Mouse (Mus musculus): Measurements from ENCODE around the gene Wdr82. TPM values are rescaled to one million over a fixed set of nuclear protein-coding genes. Genes with fewer than 3 reads are reported as not detected.

Gene Wdr82
- 10 to 100 TPM; 72.2 to 81.4 TPM for total RNA-seq (2021)

- DNase-seq, result peak; percentile 92 to 94
- intact Hi-C loops (cut with DNase I), result loop anchor here (5.0 kb wide), 2 partner anchors 42 to 262 kb away; no protein-coding TSS in a partner anchor
These were observed at the start of gene Wdr82 for GRCm38 (mm10) chr9:106170556-106171345. Gene Wdr82 (plus strand): TSS chr9:106170928.

- DNase-seq, result peak; percentile 28 to 33
- intact Hi-C loops (cut with DNase I), result no loop called here
These were observed 47.1 kb upstream of the Wdr82 start for GRCm38 (mm10) chr9:106123599-106123998.

GRCm38 (mm10) chr9:106126786-106127251 is 43.9 kb upstream of the Wdr82 start:
- intact Hi-C loops (cut with DNase I), result no loop called here

GRCm38 (mm10) chr9:106129072-106129471 is 41.7 kb upstream of the Wdr82 start:
- DNase-seq, result no peak
- intact Hi-C loops (cut with DNase I), result no loop called here

More at GRCm38 (mm10) chr9:106126786-106127251, 43.9 kb upstream of the Wdr82 start:
- DNase-seq, result no peak

GRCm38 (mm10) chr9:106130250-106130649 is 40.5 kb upstream of the Wdr82 start:
- no peak for DNase-seq
- intact Hi-C loops (cut with DNase I), result no loop called here

- intact Hi-C loops (cut with DNase I), result no loop called here
- DNase-seq, result no peak
These were observed 33.0 kb upstream of the Wdr82 start for GRCm38 (mm10) chr9:106137671-106138216.

- DNase-seq, result no peak
- intact Hi-C loops (cut with DNase I), result no loop called here
These were observed 31.0 kb upstream of the Wdr82 start for GRCm38 (mm10) chr9:106139763-106140162.

- intact Hi-C loops (cut with DNase I), result no loop called here
- no peak for DNase-seq
These were observed 28.8 kb upstream of the Wdr82 start for GRCm38 (mm10) chr9:106141955-106142354.

GRCm38 (mm10) chr9:106144176-106144575 is 26.6 kb upstream of the Wdr82 start:
- intact Hi-C loops (cut with DNase I), result no loop called here
- no peak for DNase-seq

- no peak for DNase-seq
- intact Hi-C loops (cut with DNase I), result no loop called here
These were observed 25.1 kb upstream of the Wdr82 start for GRCm38 (mm10) chr9:106145582-106145981.

GRCm38 (mm10) chr9:106147281-106147680 is 23.4 kb upstream of the Wdr82 start:
- intact Hi-C loops (cut with DNase I), result no loop called here
- DNase-seq, result no peak

- intact Hi-C loops (cut with DNase I), result no loop called here
- no peak for DNase-seq
These were observed 22.8 kb upstream of the Wdr82 start for GRCm38 (mm10) chr9:106147851-106148431.

- no peak for DNase-seq
- intact Hi-C loops (cut with DNase I), result no loop called here
These were observed 22.0 kb upstream of the Wdr82 start for GRCm38 (mm10) chr9:106148541-106149398.

GRCm38 (mm10) chr9:106149399-106149754 is 21.4 kb upstream of the Wdr82 start:
- no peak for DNase-seq
- intact Hi-C loops (cut with DNase I), result no loop called here

- DNase-seq, result peak in 1 of 2 experiments; percentile 31
- intact Hi-C loops (cut with DNase I), result no loop called here
These were observed 16.6 kb upstream of the Wdr82 start for GRCm38 (mm10) chr9:106154106-106154505.

- peak; percentile 33 to 68 for DNase-seq
- intact Hi-C loops (cut with DNase I), result loop anchor here (5.0 kb wide), 1 partner anchor 126 kb away; the partner anchor contains the start of gene Poc1a
These were observed 14.3 kb upstream of the Wdr82 start for GRCm38 (mm10) chr9:106156419-106156818.

GRCm38 (mm10) chr9:106156921-106157622 is 13.7 kb upstream of the Wdr82 start:
- no peak for DNase-seq
- intact Hi-C loops (cut with DNase I), result loop anchor here (5.0 kb wide), 1 partner anchor 125 kb away; the partner anchor contains the start of gene Poc1a

- no peak for DNase-seq
- intact Hi-C loops (cut with DNase I), result loop anchor here (5.0 kb wide), 1 partner anchor 125 kb away; the partner anchor contains the start of gene Poc1a
These were observed 13.2 kb upstream of the Wdr82 start for GRCm38 (mm10) chr9:106157623-106157925.

GRCm38 (mm10) chr9:106158037-106158491 is 12.7 kb upstream of the Wdr82 start, which contains the start of gene Glyctk:
Gene Glyctk (minus strand): TSS chr9:106158138.
- intact Hi-C loops (cut with DNase I), result loop anchor here (5.0 kb wide), 1 partner anchor 124 kb away; the partner anchor contains the start of gene Poc1a

GRCm38 (mm10) chr9:106159237-106159636 is 11.5 kb upstream of the Wdr82 start:
- no peak for DNase-seq
- intact Hi-C loops (cut with DNase I), result loop anchor here (5.0 kb wide), 1 partner anchor 123 kb away; the partner anchor contains the start of gene Poc1a

More at GRCm38 (mm10) chr9:106158037-106158491, 12.7 kb upstream of the Wdr82 start, which contains the start of gene Glyctk:
- no peak for DNase-seq

Measured in heart, postnatal 10 days (tissue).